In the genomic region with DNA sequence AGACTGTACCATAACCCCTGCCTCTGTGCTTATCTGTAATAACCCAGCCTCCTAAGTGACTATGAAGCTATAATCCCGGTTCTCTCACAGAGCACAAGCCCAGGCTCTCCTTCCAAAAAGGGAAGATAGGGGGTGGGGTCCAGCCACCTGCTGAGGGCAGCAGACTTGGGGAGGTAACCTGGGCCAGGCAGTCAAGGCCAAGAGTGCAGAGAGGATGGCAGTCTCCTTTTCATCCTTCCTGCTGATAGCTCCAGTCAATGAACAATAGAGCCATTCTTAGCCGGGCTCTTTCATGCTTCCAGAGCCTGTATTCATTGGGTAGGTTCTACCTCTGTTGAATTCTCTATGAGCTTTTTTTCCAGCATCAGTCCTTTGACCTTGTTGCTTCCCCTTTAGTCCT, we compare ENCODE assay signal across 28 mouse cellular contexts.
DNase-seq lines count a peak whose midpoint lies in the region; ATAC-seq lines count a peak whose summit lies in the region.
"Had no signal": no experiment of that assay in that cellular context is flagged by ENCODE, and none has a peak within 500 bp of the region (broad histone marks: within the 10 kb centered on the region; RNA-seq: fewer than 3 reads in every experiment).

No protein-coding gene starts in this region.

- H3K4me1 ChIP-seq in intestine, embryonic 16.5 days (ENCODE audit: control insufficient read depth, insufficient read depth, low read length) = no peaks in the 10 kb centered on the region
- H3K4me1 ChIP-seq: embryonic facial prominence, embryonic 12.5 days; embryonic facial prominence, embryonic 15.5 days; hindbrain, embryonic 13.5 days had no signal

- peak; percentile 7 for DNase-seq in retina, postnatal 1 day
- no peak for DNase-seq in retina, embryonic 14.5 days (ENCODE audit: low spot score)
- peak; percentile 55 for DNase-seq in ZHBTc4 (ENCODE audit: low read depth, low spot score)
- no peak for DNase-seq in testis, postnatal 10 days (ENCODE audit: low spot score)
- no peak for DNase-seq in gastrocnemius, postnatal 14 days
- DNase-seq: adrenal gland, adult 8-10 months; adrenal gland, postnatal 25 days; B cell, adult 2 months; cerebellum, adult 18-20 months; cerebellum, adult 9-10 months; cerebellum, postnatal 14 days; forebrain, postnatal 0 days; gastrocnemius, adult 2 months; gastrocnemius, postnatal 25 days; heart, adult 18-20 months; heart, postnatal 10 days; heart, postnatal 36 days; kidney, adult 18-20 months had no signal

- H3K36me3 ChIP-seq in intestine, embryonic 16.5 days (ENCODE audit: control insufficient read depth, insufficient read depth, low read length) = no peaks in the 10 kb centered on the region
- H3K36me3 ChIP-seq: embryonic facial prominence, embryonic 12.5 days; embryonic facial prominence, embryonic 15.5 days; heart, embryonic 12.5 days; heart, embryonic 15.5 days; hindbrain, embryonic 10.5 days; hindbrain, embryonic 13.5 days had no signal

- intact Hi-C loops in gastrocnemius, postnatal 14 days (cut with DNase I; ENCODE audit: low total_unique reads) = no loop called here

- no peaks in the 10 kb centered on the region for H3K9me3 ChIP-seq in intestine, embryonic 16.5 days (ENCODE audit: control insufficient read depth, low read length)
- H3K9me3 ChIP-seq: embryonic facial prominence, embryonic 12.5 days; embryonic facial prominence, embryonic 15.5 days; heart, embryonic 12.5 days; heart, embryonic 15.5 days; hindbrain, embryonic 10.5 days; hindbrain, embryonic 13.5 days had no signal

- ATAC-seq in intestine, embryonic 16.5 days = peak; percentile 74
- ATAC-seq: activated CD4-positive, CD25-positive, alpha-beta regulatory T cell, adult 4 months; forebrain, embryonic 14.5 days; forebrain, postnatal 0 days; hindbrain, embryonic 16.5 days had no signal

- no peak overlapping the region for H3K4me3 ChIP-seq in intestine, embryonic 16.5 days (ENCODE audit: low read length)
- H3K4me3 ChIP-seq: embryonic facial prominence, embryonic 12.5 days; embryonic facial prominence, embryonic 15.5 days; gastrocnemius, adult 2 months; heart, embryonic 12.5 days; heart, embryonic 15.5 days; hindbrain, embryonic 10.5 days; hindbrain, embryonic 13.5 days had no signal

- WGBS in intestine, embryonic 16.5 days = 34% methylated on average over 2 of the region's 2 CpGs

- H3K27ac ChIP-seq in intestine, embryonic 16.5 days (ENCODE audit: low read length) = no peak overlapping the region
- H3K27ac ChIP-seq: embryonic facial prominence, embryonic 12.5 days; embryonic facial prominence, embryonic 15.5 days; gastrocnemius, adult 2 months; heart, embryonic 15.5 days; hindbrain, embryonic 10.5 days; hindbrain, embryonic 13.5 days had no signal

- H3K9ac ChIP-seq in intestine, embryonic 16.5 days (ENCODE audit: low read depth, low read length) = no peak overlapping the region
- H3K9ac ChIP-seq: embryonic facial prominence, embryonic 12.5 days; embryonic facial prominence, embryonic 15.5 days; forebrain, postnatal 0 days; heart, embryonic 12.5 days; heart, embryonic 15.5 days; hindbrain, embryonic 13.5 days had no signal

- H3K27me3 ChIP-seq in intestine, embryonic 16.5 days (replicated peaks; ENCODE audit: control insufficient read depth, insufficient read depth, low read length) = no peaks in the 10 kb centered on the region
- H3K27me3 ChIP-seq: embryonic facial prominence, embryonic 12.5 days; embryonic facial prominence, embryonic 15.5 days; heart, embryonic 12.5 days; heart, embryonic 15.5 days; hindbrain, embryonic 13.5 days had no signal

- no peak overlapping the region for H3K4me2 ChIP-seq in intestine, embryonic 16.5 days (ENCODE audit: low read depth, low read length)
- H3K4me2 ChIP-seq: embryonic facial prominence, embryonic 12.5 days; embryonic facial prominence, embryonic 15.5 days; heart, embryonic 12.5 days; heart, embryonic 15.5 days; hindbrain, embryonic 13.5 days had no signal

Comparison
In these comparisons a context has a peak if more than half of its experiments do, and no peak if none do; other contexts are left out.
1. DNase-seq: peak in retina, postnatal 1 day (single experiment) and ZHBTc4 (single experiment); none in retina, embryonic 14.5 days (single experiment), testis, postnatal 10 days (single experiment) and gastrocnemius, postnatal 14 days (single experiment).